Mouse (Mus musculus) lung, adult 2 months (tissue): ENCODE results near the gene Sirt3.

Source experiments
- CTCF ChIP-seq: fragments of 200-500 bp; IDR thresholded peaks from 2 replicates; pipeline ENCODE4 v1.5.1; 2011; ENCODE audit warnings: mild to moderate bottlenecking, low read length, control low read depth; ENCODE audit not compliant: insufficient read depth
- POLR2A ChIP-seq: fragments of 200-500 bp; IDR thresholded peaks from 2 replicates; pipeline ENCODE4 v1.6.1; 2011; ENCODE audit warnings: low read depth, mild to moderate bottlenecking, control low read depth, low read length, borderline replicate concordance; ENCODE audit errors: extremely low read depth

DNA sequence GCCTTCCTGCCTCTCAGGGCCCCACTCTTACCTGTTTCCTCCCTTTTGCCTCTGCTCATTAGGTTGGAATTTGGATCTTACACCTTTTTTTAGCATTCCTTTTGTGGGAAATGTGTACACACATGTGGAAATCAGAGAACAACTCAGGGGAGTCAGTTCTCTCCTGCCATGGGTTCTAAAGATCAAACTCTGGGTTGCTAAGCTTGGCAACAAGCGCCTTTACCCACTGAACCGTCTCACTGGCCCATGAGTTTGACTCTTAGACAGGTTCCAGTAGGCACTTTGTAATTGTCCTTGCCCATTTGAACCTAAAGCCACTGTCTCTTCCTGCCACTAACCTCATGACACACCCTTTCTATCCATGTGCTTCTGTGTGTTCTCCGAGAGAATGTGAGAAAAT lies 12.5 kb upstream of the Sirt3 start:
- no peak for TF ChIP-seq CTCF
- no peak for TF ChIP-seq POLR2A
